Mouse (Mus musculus) liver, embryonic 14.5 days (tissue): ENCODE results near the gene Cope. TPM values are rescaled to one million over a fixed set of nuclear protein-coding genes. Genes with fewer than 3 reads are reported as not detected.
A peak's percentile ranks its signal among the peaks of the same experiment; 100 is the strongest.

Experiments used
- ATAC-seq: fragments of 200-750 bp; cut with Nextera tagmentation; 2 replicates; pipeline ENCODE4 v1.8.0; 2017; ENCODE audit warnings: moderate number of reproducible peaks, mild to moderate bottlenecking, moderate library complexity; ENCODE audit not compliant: insufficient read depth
- DNase-seq, 3 experiments: peaks; one replicate each; pipeline ENCODE4 v3.0.0-alpha.2; 2012 to 2013; ENCODE audit warnings: low read depth in 3 of 3, low spot score in 3 of 3
- H3K27ac ChIP-seq: fragments of 300-500 bp; sonication (generic); 2 replicates; pipeline ENCODE4 v1.5.1; 2014; ENCODE audit warnings: moderate library complexity, mild to moderate bottlenecking, control low read depth, inconsistent platforms
- H3K27me3 ChIP-seq: fragments of 300-500 bp; sonication (generic); 2 replicates; pipeline ENCODE4 v1.6.1; 2014; ENCODE audit warnings: mild to moderate bottlenecking, low read length, moderate library complexity; ENCODE audit not compliant: control insufficient read depth, insufficient read depth
- H3K36me3 ChIP-seq: fragments of 300-500 bp; sonication (generic); replicated peaks from 2 replicates; pipeline ENCODE4 v1.6.1; 2014; ENCODE audit warnings: low read depth; ENCODE audit not compliant: control insufficient read depth, insufficient read depth
- H3K4me1 ChIP-seq, 2 experiments: fragments of 200-500 bp in 1 of 2; fragments of 300-500 bp in 1 of 2; sonication (generic) in 1 of 2; replicated peaks; 2 replicates each; pipeline ENCODE4 v1.6.1; 2012 to 2014; ENCODE audit warnings: antibody characterized with exemption in 1 of 2, inconsistent platforms in 1 of 2, low read length in 1 of 2; ENCODE audit not compliant: control insufficient read depth in 2 of 2, insufficient read depth in 2 of 2
- H3K4me2 ChIP-seq: fragments of 300-500 bp; sonication (generic); 2 replicates; pipeline ENCODE4 v1.6.1; 2014; ENCODE audit warnings: low read depth, mild to moderate bottlenecking, control low read depth, moderate library complexity
- H3K4me3 ChIP-seq, 2 experiments: fragments of 200-500 bp in 1 of 2; fragments of 300-500 bp in 1 of 2; sonication (generic) in 1 of 2; 2 replicates each; pipeline ENCODE4 v1.5.1; 2012 to 2014; ENCODE audit warnings: low read depth in 2 of 2, low read length in 2 of 2, mild to moderate bottlenecking in 2 of 2, control low read depth in 1 of 2, inconsistent platforms in 1 of 2, moderate library complexity in 1 of 2; ENCODE audit not compliant: insufficient read depth in 1 of 2
- H3K9ac ChIP-seq: fragments of 300-500 bp; sonication (generic); replicated peaks from 2 replicates; pipeline ENCODE4 v1.6.1; 2014; ENCODE audit warnings: mild to moderate bottlenecking, control low read depth, moderate library complexity
- H3K9me3 ChIP-seq: fragments of 300-500 bp; sonication (generic); 2 replicates; pipeline ENCODE4 v1.6.1; 2016; ENCODE audit warnings: low read length, mixed read lengths; ENCODE audit not compliant: control insufficient read depth
- CTCF ChIP-seq: IDR thresholded peaks from 2 replicates; pipeline ENCODE4 v1.5.1; 2016; ENCODE audit warnings: antibody characterized with exemption, low read depth, control low read depth
- EP300 ChIP-seq: IDR thresholded peaks from 2 replicates; pipeline ENCODE4 v1.6.1; 2016; ENCODE audit warnings: antibody characterized with exemption, low read depth
- WGBS: fragments of 180-500 bp; shearing (Covaris S2); extraction: QIAGEN DNeasy Blood & Tissue Kit; methylation state at CpG from one replicate; pipeline ENCODE4 v1.1.7; 2014; ENCODE audit not compliant: insufficient replicate concordance; 5-methylcytosine and 5-hydroxymethylcytosine counted together
- polyA plus RNA-seq, 2 experiments: library from polyadenylated mRNA; depleted of rRNA in 1 of 2; stranded (reverse) in 1 of 2; unstranded in 1 of 2; fragments of >200 nt; fragmentation: Nextera tagmentation in 1 of 2; extraction: Ambion mirVana in 1 of 2; gene quantifications; 2 replicates each; pipeline versions ENCODE4 v1.2.1 to v1.2.3; 2012 to 2014

The Cope gene
- polyA plus RNA-seq, 2 experiments = 138 to 171 TPM

DNA sequence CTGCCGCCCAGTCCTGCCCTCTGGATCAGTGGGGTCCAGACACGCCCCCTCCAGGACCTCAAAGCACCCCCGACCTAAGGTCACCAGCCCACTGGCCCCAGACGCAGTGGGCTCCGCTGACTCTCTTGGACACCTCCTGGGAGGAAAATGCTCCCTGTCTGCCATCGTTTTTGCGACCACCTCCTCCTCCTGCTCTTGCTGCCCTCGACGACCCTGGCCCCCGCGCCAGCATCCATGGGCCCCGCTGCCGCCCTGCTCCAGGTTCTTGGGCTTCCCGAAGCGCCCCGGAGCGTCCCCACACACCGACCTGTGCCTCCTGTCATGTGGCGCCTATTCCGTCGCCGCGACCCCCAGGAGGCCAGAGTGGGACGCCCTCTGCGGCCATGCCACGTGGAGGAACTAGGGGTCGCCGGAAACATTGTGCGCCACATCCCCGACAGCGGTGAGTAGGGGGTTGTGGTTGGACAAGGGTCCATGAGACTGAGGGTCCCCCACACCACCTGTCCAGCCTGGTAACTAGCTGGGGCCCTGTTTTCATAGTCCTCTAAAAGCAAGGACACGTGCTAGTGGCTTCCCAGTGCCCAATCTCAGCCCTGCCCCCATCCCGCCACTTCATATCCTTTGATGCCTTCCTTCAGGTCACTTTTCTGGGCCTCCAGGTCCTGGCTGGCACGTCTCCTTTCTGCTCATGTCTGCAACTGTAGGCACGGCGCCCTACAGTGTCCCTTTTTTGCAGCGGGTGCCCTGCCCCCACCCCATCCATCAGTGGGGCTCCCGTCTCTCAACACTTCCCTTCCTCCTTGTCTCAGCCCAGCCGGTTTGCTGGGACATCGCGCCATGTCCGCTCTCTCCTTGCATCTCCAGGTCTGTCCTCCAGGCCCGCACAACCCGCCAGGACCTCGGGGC lies 27.8 kb downstream of the Cope start:
- peaks cover 43% of the 10 kb centered on the region for H3K36me3 ChIP-seq
- no peaks in the 10 kb centered on the region for H3K27me3 ChIP-seq
- H3K9ac ChIP-seq = no peak overlapping the region
- ATAC-seq = no peak
- H3K27ac ChIP-seq = no peak overlapping the region
- H3K4me2 ChIP-seq = no peak overlapping the region
- TF ChIP-seq CTCF = no peak
- no peak for TF ChIP-seq EP300
- no peaks in the 10 kb centered on the region for H3K9me3 ChIP-seq
- WGBS = 18% methylated on average over 45 of the region's 45 CpGs
- DNase-seq = no peak
- H3K4me3 ChIP-seq = no peak overlapping the region
- peaks cover 8 to 18% of the 10 kb centered on the region in 2 experiments for H3K4me1 ChIP-seq

DNA sequence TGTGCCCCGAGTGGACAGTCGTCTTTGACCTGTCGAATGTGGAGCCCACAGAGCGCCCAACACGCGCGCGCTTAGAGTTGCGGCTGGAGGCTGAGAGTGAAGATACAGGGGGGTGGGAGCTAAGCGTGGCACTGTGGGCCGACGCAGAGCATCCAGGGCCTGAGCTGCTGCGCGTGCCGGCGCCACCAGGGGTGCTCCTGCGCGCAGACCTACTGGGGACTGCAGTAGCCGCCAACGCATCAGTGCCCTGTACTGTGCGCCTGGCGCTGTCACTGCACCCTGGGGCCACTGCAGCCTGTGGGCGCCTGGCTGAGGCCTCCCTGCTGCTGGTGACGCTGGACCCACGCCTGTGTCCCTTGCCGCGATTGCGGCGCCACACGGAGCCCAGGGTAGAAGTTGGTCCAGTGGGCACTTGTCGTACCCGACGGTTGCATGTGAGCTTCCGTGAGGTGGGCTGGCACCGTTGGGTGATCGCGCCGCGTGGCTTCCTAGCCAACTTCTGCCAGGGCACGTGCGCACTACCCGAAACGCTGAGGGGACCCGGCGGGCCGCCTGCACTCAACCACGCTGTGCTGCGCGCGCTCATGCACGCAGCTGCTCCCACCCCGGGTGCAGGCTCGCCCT lies 28.5 kb downstream of the Cope start:
- peaks cover 50% of the 10 kb centered on the region for H3K36me3 ChIP-seq
- H3K9ac ChIP-seq = no peak overlapping the region
- no peak for DNase-seq
- no peak overlapping the region for H3K27ac ChIP-seq
- no peak overlapping the region for H3K4me2 ChIP-seq
- no peaks in the 10 kb centered on the region for H3K27me3 ChIP-seq
- WGBS = 54% methylated on average over 53 of the region's 53 CpGs
- H3K4me1 ChIP-seq = peaks cover 8 to 18% of the 10 kb centered on the region in 2 experiments
- H3K4me3 ChIP-seq = no peak overlapping the region
- TF ChIP-seq CTCF = peak; percentile 73
- 0 out of 2 replicates have a peak, but pooled peaks have one; percentile 6 for TF ChIP-seq EP300
- peak; percentile 46 for ATAC-seq
- H3K9me3 ChIP-seq = no peaks in the 10 kb centered on the region

DNA sequence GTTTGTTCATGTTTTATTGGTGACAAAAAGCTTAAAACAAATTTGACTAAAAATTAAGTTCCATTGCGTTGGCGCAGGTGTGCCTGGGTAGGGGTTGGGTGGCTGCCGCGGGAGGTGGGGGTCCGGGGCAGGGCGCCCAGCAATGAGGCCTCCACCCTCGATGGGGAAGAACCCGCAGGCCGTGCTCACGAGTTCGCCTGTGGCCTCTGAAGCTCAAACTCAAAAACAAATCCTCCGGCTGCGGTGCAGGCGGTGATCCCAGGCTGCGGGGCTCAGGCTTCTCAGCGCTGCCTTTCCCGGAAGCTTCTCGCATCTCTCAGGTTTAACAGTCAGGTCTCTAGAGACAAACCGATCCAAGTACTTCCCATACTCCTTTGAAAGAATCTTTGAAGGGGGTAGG lies 29.2 kb downstream of the Cope start:
- no peak overlapping the region for H3K27ac ChIP-seq
- peaks cover 8 to 18% of the 10 kb centered on the region in 2 experiments for H3K4me1 ChIP-seq
- no peaks in the 10 kb centered on the region for H3K27me3 ChIP-seq
- no peaks in the 10 kb centered on the region for H3K9me3 ChIP-seq
- H3K4me2 ChIP-seq = no peak overlapping the region
- no peak for TF ChIP-seq CTCF
- no peak for TF ChIP-seq EP300
- ATAC-seq (no peak), DNase-seq (no peak)
- H3K36me3 ChIP-seq = peaks cover 57% of the 10 kb centered on the region
- H3K9ac ChIP-seq = no peak overlapping the region
- 91% methylated on average over 19 of the region's 19 CpGs for WGBS
- no peak overlapping the region for H3K4me3 ChIP-seq

DNA sequence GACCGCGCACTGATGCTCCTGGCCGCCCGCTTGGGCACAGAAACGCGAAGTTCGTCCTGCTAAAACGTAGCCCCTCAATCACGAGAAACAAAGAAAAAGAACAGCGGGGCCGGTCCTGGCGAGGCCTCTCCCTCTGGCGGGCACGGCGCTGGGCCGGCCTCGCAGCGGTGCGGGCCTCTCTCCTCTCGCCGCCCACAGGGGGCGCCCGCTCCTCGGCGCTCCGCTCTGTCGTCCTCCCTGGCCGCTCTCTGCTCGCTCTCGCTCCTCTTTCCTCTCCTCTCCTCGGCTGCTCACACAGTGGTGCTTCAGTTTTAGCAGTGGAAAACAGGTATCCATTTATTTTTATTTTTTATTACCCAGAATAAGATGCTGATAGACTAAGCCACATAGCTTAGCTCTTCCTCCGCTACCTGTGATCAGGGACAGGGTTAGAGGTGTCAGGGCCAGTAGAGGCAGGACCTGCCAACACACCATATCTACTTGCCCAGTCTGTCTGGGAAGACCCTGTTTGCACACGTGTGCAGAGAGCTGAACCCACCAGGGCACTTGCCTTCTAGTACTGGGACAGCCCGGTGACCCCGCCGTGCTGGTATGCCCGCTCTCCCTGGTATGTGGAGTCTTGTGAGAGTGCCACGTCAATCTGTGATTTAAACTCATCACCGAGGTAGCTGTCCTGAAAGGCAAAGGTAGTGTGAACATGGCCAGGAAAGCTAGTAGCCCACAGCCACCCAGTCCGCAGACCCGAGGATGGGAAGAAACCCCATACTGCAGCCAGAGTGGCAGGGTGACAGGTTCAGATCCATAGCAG lies 30.0 kb downstream of the Cope start:
- H3K9me3 ChIP-seq = no peaks in the 10 kb centered on the region
- WGBS = 53% methylated on average over 41 of the region's 41 CpGs
- TF ChIP-seq CTCF = peak; percentile 71
- no peak for TF ChIP-seq EP300
- no peak overlapping the region for H3K4me2 ChIP-seq
- H3K27me3 ChIP-seq = no peaks in the 10 kb centered on the region
- H3K27ac ChIP-seq = no peak overlapping the region
- no peak overlapping the region for H3K9ac ChIP-seq
- H3K4me1 ChIP-seq = peaks cover 6 to 16% of the 10 kb centered on the region in 2 experiments
- no peak for DNase-seq
- ATAC-seq = peak; percentile 32; the same call in 1 of the 2 replicates
- H3K4me3 ChIP-seq = no peak overlapping the region
- peaks cover 64% of the 10 kb centered on the region for H3K36me3 ChIP-seq
